Mouse (Mus musculus) ES-Bruce4 (cell line): ENCODE measurements at regions not wholly inside any gene's neighbourhood (a gene's known extent, or its start where the extent isn't known, plus 50 kb on each side); places are given as distances from the start of the nearest gene placed in this dataset.

ENCODE experiments used
- H3K27ac ChIP-seq: 2 replicates; pipeline ENCODE4 v1.5.1; 2012; ENCODE audit warnings: low read length, inconsistent platforms; ENCODE audit not compliant: insufficient read depth
- H3K27me3 ChIP-seq: 2 replicates; pipeline ENCODE4 v1.6.1; 2012; ENCODE audit warnings: mild to moderate bottlenecking, low read length, inconsistent platforms; ENCODE audit not compliant: control insufficient read depth, poor library complexity, insufficient read depth, severe bottlenecking
- H3K36me3 ChIP-seq: 2 replicates; pipeline ENCODE4 v1.6.1; 2012; ENCODE audit warnings: inconsistent platforms, mild to moderate bottlenecking, low read length, moderate library complexity; ENCODE audit not compliant: control insufficient read depth, poor library complexity, insufficient read depth, severe bottlenecking
- H3K4me1 ChIP-seq: one replicate; pipeline ENCODE4 v1.8.1; 2011; ENCODE audit warnings: low read length; ENCODE audit not compliant: control insufficient read depth, insufficient read depth
- H3K4me3 ChIP-seq: 2 replicates; pipeline ENCODE4 v1.5.1; 2011; ENCODE audit warnings: low read depth, mild to moderate bottlenecking, low read length
- H3K9ac ChIP-seq: 2 replicates; pipeline ENCODE4 v1.6.1; 2012; ENCODE audit warnings: low read depth, mild to moderate bottlenecking, inconsistent platforms; ENCODE audit not compliant: poor library complexity, severe bottlenecking
- H3K9me3 ChIP-seq: replicated peaks from 2 replicates; pipeline ENCODE4 v1.6.1; 2012; ENCODE audit warnings: mild to moderate bottlenecking, low read length, inconsistent platforms; ENCODE audit not compliant: control insufficient read depth, poor library complexity, insufficient read depth, severe bottlenecking
- CTCF ChIP-seq: IDR thresholded peaks from one replicate; pipeline ENCODE4 v1.8.1; 2011; ENCODE audit warnings: low read depth, low read length
- EP300 ChIP-seq: IDR thresholded peaks from 2 replicates; pipeline ENCODE4 v1.6.1; 2011; ENCODE audit warnings: low read depth, low read length; ENCODE audit not compliant: insufficient read depth
- POLR2A ChIP-seq: IDR thresholded peaks from one replicate; pipeline ENCODE4 v1.8.1; 2011; ENCODE audit warnings: low read length; ENCODE audit not compliant: insufficient read depth

DNA sequence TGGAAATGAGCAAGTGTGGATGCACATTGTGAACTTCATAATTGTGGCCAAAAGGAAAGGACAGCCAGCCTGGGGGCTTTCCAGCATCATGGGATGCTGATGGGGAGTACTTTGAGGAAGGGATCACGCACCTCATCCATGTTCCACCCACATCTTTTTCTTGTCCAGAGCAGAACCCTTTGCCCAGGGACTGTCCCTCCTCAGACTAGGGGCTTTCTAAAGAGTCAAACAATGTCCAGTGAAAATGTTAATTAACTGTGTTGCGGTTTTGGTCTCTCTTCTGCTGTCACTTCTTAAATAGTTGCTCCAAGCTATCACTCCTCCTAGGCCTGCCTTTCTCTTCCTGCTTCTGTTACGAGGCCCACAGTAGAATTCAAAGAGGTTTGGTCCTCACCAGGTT is 51.6 kb upstream of the Il12b start:
- H3K9ac ChIP-seq, result no peak overlapping the region
- H3K9me3 ChIP-seq, result no peaks in the 10 kb centered on the region
- no peaks in the 10 kb centered on the region for H3K27me3 ChIP-seq
- H3K4me3 ChIP-seq, result no peak overlapping the region
- H3K4me1 ChIP-seq, result no peaks in the 10 kb centered on the region
- H3K36me3 ChIP-seq, result no peaks in the 10 kb centered on the region
- TF ChIP-seq CTCF, result no peak
- no peak for TF ChIP-seq EP300
- no peak for TF ChIP-seq POLR2A
- H3K27ac ChIP-seq, result no peak overlapping the region

DNA sequence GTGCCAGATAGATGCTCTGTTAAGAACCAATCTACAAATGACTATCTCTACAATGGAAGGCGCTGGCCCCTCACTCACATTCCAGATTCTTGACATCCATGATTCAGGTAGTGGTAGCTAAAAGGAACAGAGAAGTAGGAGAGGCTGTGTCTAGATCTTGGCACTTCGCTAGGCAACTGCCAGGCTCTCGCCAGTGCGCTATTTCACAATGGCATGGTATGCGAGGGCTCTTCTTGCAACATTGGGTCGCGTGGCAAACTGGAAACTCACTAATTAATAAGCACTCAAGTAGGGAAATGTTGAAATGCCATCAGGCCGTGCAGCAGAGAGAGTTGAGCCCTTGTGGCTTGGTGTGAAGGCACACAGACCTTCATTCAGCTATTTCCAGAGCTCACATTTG is 50.3 kb upstream of the Il12b start:
- H3K9me3 ChIP-seq, result no peaks in the 10 kb centered on the region
- no peak overlapping the region for H3K27ac ChIP-seq
- no peaks in the 10 kb centered on the region for H3K36me3 ChIP-seq
- TF ChIP-seq CTCF (no peak), EP300 (no peak), POLR2A (no peak)
- H3K4me3 ChIP-seq, result no peak overlapping the region
- H3K9ac ChIP-seq, result no peak overlapping the region
- H3K27me3 ChIP-seq, result no peaks in the 10 kb centered on the region
- H3K4me1 ChIP-seq, result no peaks in the 10 kb centered on the region
